Mouse (Mus musculus) liver, adult 2 months (tissue): ENCODE measurements around the gene Shroom3. TPM values are rescaled to one million over a fixed set of nuclear protein-coding genes. Genes with fewer than 3 reads are reported as not detected.

Source experiments
- DNase-seq: peaks from one replicate; pipeline ENCODE4 v3.0.0-alpha.2; 2011; ENCODE audit warnings: low read depth, low spot score; ENCODE audit errors: extremely low read depth
- H3K27ac ChIP-seq: fragments of 200-500 bp; replicated peaks from 2 replicates; pipeline ENCODE4 v1.5.1; 2012; ENCODE audit warnings: low read depth, mild to moderate bottlenecking, control low read depth, inconsistent platforms, low read length; ENCODE audit not compliant: insufficient read depth
- H3K27me3 ChIP-seq: fragments of 200-500 bp; 2 replicates; pipeline ENCODE4 v1.6.1; 2012; ENCODE audit warnings: mild to moderate bottlenecking, moderate library complexity, low read length, inconsistent platforms; ENCODE audit not compliant: control insufficient read depth, insufficient read depth
- H3K36me3 ChIP-seq: fragments of 200-500 bp; 2 replicates; pipeline ENCODE4 v1.6.1; 2012; ENCODE audit warnings: low read length, inconsistent platforms; ENCODE audit not compliant: control insufficient read depth, insufficient read depth
- H3K4me1 ChIP-seq: fragments of 200-500 bp; 2 replicates; pipeline ENCODE4 v1.6.1; 2011; ENCODE audit warnings: low read length; ENCODE audit not compliant: control insufficient read depth, insufficient read depth
- H3K4me3 ChIP-seq: fragments of 200-500 bp; 2 replicates; pipeline ENCODE4 v1.5.1; 2011; ENCODE audit warnings: low read depth, mild to moderate bottlenecking, control low read depth, low read length, moderate library complexity; ENCODE audit not compliant: insufficient read depth
- H3K79me2 ChIP-seq: fragments of 200-500 bp; 2 replicates; pipeline ENCODE4 v1.6.1; 2012; ENCODE audit warnings: inconsistent platforms, mild to moderate bottlenecking, low read length, moderate library complexity; ENCODE audit not compliant: control insufficient read depth, insufficient read depth
- H3K9ac ChIP-seq: fragments of 200-500 bp; 2 replicates; pipeline ENCODE4 v1.6.1; 2012; ENCODE audit warnings: low read depth, mild to moderate bottlenecking, control low read depth, inconsistent platforms, low read length
- CTCF ChIP-seq: fragments of 200-500 bp; IDR thresholded peaks from 2 replicates; pipeline ENCODE4 v1.5.1; 2011; ENCODE audit warnings: low read depth, low read length, control low read depth
- POLR2A ChIP-seq: fragments of 200-500 bp; IDR thresholded peaks from 2 replicates; pipeline ENCODE4 v1.6.1; 2011; ENCODE audit warnings: low read length, control low read depth; ENCODE audit not compliant: insufficient read depth; ENCODE audit errors: extremely low read depth
- WGBS: fragments of 180-500 bp; shearing (Covaris S2); methylation state at CpG from one replicate; pipeline ENCODE4 v1.1.7; 2018; 5-methylcytosine and 5-hydroxymethylcytosine counted together
- polyA plus RNA-seq: library from polyadenylated mRNA; depleted of rRNA; stranded (reverse); fragments of >200 nt; gene quantifications from 2 replicates; pipeline ENCODE4 v1.2.3, GENCODE M21; 2012
- total RNA-seq: library from RNA; depleted of rRNA; stranded (reverse); fragments of >200 nt; gene quantifications from 2 replicates; pipeline ENCODE4 v1.2.3, GENCODE M21; 2014

Gene Shroom3
- total and polyA plus RNA-seq, 2 experiments, result 4.0 to 4.1 TPM

DNA sequence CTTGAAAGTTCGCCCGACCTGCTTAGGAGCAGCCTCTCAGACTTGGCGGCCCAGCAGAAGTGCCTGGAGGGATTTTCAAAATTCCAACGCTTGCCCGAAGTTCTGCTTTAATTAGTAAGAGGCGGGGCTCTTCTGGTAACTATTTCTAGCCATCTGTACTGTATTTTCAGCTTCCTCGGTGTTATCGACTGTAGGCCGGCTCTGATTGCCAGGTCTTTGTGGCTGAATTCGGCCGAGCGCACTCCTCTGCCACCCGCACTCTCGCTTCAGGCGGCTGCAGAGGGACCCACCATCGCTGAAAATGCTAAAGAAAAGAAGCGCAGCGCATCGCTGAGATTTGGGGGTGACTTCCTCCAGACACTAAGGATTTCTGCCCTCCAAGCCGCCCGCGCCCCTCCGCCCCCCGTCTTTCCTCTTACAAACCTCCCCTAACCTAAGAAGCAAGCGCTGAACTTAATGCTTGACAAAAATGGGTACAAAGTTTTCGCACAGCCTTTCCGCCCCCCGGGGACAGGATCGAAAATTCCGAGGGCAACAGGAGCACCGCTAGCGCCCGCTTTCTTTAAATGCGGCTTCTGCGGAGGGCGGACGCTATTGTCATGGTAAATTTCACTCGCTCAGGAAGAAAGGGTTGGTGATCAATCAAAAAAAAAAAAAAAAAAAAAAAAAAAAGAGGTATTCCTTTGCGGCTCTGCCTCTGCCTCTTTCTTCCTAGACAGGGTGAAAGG lies 450 bp upstream of the Shroom3 start:
- Histone ChIP-seq H3K27ac (peak overlapping the region; percentile 78), H3K9ac (peak overlapping the region; percentile 65)
- 2% methylated on average over 39 of the region's 39 CpGs for WGBS

DNA sequence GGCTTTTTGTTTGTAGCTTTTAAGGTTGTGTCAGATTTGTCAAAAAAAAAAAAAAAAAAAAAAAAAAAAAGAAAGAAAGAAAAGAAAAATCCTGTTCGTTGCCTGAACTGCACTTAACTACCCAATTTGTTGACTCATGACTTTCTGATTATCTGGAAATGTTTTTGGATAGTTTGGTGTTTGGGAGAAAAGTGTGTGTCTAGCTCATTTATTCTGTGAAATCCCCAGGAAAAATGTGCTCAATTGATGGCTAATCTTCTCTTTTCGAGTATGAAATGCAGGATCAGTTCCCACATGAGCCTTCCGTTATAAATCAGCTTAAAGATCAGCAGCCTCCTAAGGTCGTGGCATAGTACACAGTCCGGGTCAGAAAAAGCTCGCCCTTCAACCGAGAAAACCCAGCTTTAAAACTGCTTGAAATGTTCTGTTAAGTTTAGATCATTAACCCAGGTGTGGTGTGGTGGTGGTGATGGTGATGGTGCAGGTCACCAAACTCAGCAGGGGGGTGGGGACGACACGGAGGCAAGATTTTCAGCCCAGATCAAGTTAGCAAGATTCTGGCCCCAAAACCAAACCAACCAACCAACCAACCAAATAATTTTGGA lies 738 bp downstream of the Shroom3 start:
- DNase-seq, result peak; percentile 81
- WGBS, result 28% methylated on average over 9 of the region's 9 CpGs
- H3K4me3 ChIP-seq, result peak overlapping the region; percentile 67

More for the DNA sequence above, 450 bp upstream of the Shroom3 start:
- no peaks in the 10 kb centered on the region for H3K27me3 ChIP-seq
- TF ChIP-seq CTCF (no peak), POLR2A (no peak)
- peaks cover 10% of the 10 kb centered on the region; the same call in 1 of the 2 replicates for H3K79me2 ChIP-seq
- peak; percentile 46 for DNase-seq
- H3K4me1 ChIP-seq, result peaks cover 3% of the 10 kb centered on the region; the same call in 1 of the 2 replicates
- no peaks in the 10 kb centered on the region for H3K36me3 ChIP-seq
- H3K4me3 ChIP-seq, result peak overlapping the region; percentile 67

DNA sequence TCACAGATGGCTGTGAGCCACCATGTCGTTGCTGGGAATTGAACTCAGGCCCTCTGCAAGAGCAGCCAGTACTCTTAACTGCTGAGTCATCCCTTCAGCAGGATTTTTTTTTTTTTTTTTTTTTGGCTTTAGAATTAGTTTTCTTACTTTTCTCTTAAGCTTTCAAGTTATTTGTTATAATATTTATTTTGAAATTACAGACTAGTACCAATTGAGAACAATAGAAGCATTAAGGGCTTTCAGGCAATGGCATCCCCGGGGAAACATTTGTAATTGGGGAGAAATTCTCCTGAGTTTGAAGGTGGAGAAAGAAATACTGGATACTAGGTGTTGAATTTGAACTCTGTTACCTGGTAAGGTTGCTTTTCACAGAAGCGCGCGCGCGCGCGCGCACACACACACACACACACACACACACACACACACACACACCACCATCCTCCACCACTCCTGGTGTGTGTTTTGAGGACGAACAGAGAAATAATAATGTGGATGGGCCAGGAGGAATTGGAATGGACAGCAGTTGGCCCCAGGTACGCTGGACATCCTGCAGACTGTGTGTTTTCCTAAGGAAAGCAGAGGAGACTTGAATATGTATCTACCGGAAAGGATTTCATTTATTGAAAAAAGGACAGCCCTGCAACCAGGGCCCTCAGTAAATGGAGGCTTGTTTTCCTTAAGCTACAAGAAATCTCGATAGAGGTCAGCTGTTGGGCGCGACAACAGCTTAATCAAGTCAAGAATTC lies 1.7 kb downstream of the Shroom3 start:
- Histone ChIP-seq H3K27ac (no peak overlapping the region), H3K79me2 (peaks cover 20% of the 10 kb centered on the region; the same call in 1 of the 2 replicates), H3K27me3 (no peaks in the 10 kb centered on the region), H3K36me3 (no peaks in the 10 kb centered on the region), H3K4me1 (peaks cover 3% of the 10 kb centered on the region; the same call in 1 of the 2 replicates), H3K4me3 (no peak overlapping the region), H3K9ac (no peak overlapping the region)
- DNase-seq, result no peak
- 90% methylated on average over 16 of the region's 16 CpGs for WGBS
- TF ChIP-seq CTCF (no peak), POLR2A (no peak)

More for the DNA sequence above, 738 bp downstream of the Shroom3 start:
- no peak overlapping the region; the same call in 1 of the 2 replicates for H3K9ac ChIP-seq
- H3K79me2 ChIP-seq, result peaks cover 15% of the 10 kb centered on the region; the same call in 1 of the 2 replicates
- peaks cover 3% of the 10 kb centered on the region; the same call in 1 of the 2 replicates for H3K4me1 ChIP-seq
- H3K27me3 ChIP-seq, result no peaks in the 10 kb centered on the region
- H3K27ac ChIP-seq, result peak overlapping the region; percentile 20
- no peaks in the 10 kb centered on the region for H3K36me3 ChIP-seq
- TF ChIP-seq POLR2A (no peak), CTCF (no peak)

DNA sequence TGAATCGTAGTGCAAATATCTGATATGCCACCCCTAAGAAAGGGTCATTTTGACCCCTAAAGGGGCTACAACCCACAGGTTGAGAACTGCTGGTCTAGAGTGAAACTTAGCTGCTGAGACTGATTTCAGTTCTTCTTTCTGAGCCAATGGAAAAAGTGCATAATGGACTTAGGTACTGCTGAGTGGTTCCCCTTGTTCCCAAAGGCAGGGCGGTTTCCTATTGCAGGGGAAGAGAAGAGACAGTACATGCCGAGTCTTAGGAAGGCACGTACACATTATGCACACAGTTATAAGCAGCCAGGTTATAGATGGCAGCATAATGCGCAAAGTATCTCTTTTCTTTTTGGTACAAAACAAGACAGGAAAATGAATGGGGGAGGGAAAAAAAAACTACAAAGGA lies 4.9 kb downstream of the Shroom3 start:
- no peak overlapping the region for H3K9ac ChIP-seq
- H3K4me1 ChIP-seq, result peaks cover 1% of the 10 kb centered on the region; the same call in 1 of the 2 replicates
- no peak for DNase-seq
- peaks cover 20% of the 10 kb centered on the region; the same call in 1 of the 2 replicates for H3K79me2 ChIP-seq
- H3K36me3 ChIP-seq, result no peaks in the 10 kb centered on the region
- WGBS, result 93% methylated on average over 5 of the region's 5 CpGs
- no peak overlapping the region for H3K4me3 ChIP-seq
- no peaks in the 10 kb centered on the region for H3K27me3 ChIP-seq
- TF ChIP-seq POLR2A (no peak), CTCF (no peak)
- no peak overlapping the region for H3K27ac ChIP-seq

DNA sequence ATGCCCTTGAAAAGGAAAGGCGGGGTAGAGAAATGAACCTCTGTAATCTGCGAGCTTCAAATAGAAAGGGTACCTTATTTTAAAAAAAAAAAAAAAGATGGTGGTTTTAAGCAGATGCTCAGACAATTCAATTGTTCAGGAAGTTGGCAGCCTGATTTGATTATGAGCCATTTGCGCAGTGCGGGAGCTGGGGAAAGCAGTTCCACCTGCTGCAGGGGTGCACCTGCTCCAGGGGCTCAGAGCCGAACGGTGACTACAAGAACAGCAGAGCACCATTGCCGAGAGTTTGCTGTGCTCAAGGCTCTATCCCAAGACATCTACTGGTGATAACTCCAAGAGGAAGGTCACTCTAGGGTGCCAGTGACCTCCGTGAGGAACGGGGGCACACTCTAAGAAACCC lies 5.3 kb downstream of the Shroom3 start:
- TF ChIP-seq POLR2A (no peak), CTCF (no peak)

More for the DNA sequence above, 5.3 kb downstream of the Shroom3 start:
- Histone ChIP-seq H3K4me3 (no peak overlapping the region), H3K36me3 (no peaks in the 10 kb centered on the region), H3K27me3 (no peaks in the 10 kb centered on the region), H3K4me1 (peaks cover 1% of the 10 kb centered on the region; the same call in 1 of the 2 replicates), H3K79me2 (peaks cover 20% of the 10 kb centered on the region; the same call in 1 of the 2 replicates), H3K27ac (no peak overlapping the region), H3K9ac (no peak overlapping the region)
- 95% methylated on average over 9 of the region's 9 CpGs for WGBS
- DNase-seq, result no peak
